Comparison of ENCODE assay signal across 15 mouse cellular contexts in the genomic region with DNA sequence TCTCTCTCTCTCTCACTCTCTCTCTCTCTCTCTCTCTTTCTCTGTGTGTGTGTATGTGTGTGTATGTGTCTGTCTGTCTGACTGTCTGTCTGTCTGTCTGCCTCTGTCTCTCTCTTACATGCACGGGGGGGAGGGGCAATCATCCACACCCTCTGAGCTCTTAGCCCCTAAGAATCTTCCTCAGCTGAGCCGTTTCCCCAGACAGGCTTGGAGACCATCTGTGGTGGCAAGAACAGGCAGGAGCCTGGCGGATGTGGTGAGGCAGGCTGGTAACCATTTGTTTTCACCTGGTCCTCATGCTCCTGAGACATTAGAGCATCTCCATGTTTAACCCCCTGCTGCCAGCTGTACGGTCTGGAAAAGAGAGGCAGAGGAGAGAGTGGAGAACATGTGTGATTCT. TPM values are rescaled to one million over a fixed set of nuclear protein-coding genes. Genes with fewer than 3 reads are reported as not detected.
"Had no signal": no experiment of that assay in that cellular context is flagged by ENCODE, and none has a peak within 500 bp of the region (broad histone marks: within the 10 kb centered on the region; RNA-seq: fewer than 3 reads in every experiment).

No protein-coding gene starts in this region.

- H3K27me3 ChIP-seq: stomach, embryonic 15.5 days had no signal

- ATAC-seq: intestine, embryonic 16.5 days; lung, postnatal 0 days; midbrain, embryonic 13.5 days had no signal

- DNase-seq: kidney, adult 8-10 months; kidney, postnatal 25 days; layer of hippocampus, adult 9-11 months; lung, adult 2 months; lung, postnatal 36 days; right cerebral cortex, adult 18-20 months; right cerebral cortex, postnatal 25 days had no signal

- H3K9ac ChIP-seq: limb, embryonic 12.5 days; liver, embryonic 14.5 days; midbrain, embryonic 13.5 days; neural tube, embryonic 15.5 days; stomach, embryonic 15.5 days had no signal

- H3K9me3 ChIP-seq: limb, embryonic 12.5 days; midbrain, embryonic 13.5 days; neural tube, embryonic 15.5 days; stomach, embryonic 15.5 days had no signal

- H3K4me1 ChIP-seq: limb, embryonic 12.5 days; midbrain, embryonic 13.5 days; neural tube, embryonic 15.5 days; stomach, embryonic 15.5 days had no signal

- H3K36me3 ChIP-seq: limb, embryonic 12.5 days; midbrain, embryonic 13.5 days; neural tube, embryonic 15.5 days; stomach, embryonic 15.5 days had no signal

- H3K27ac ChIP-seq: limb, embryonic 12.5 days; liver, embryonic 14.5 days; midbrain, embryonic 13.5 days; neural tube, embryonic 15.5 days; stomach, embryonic 15.5 days had no signal

- H3K4me3 ChIP-seq: limb, embryonic 12.5 days; midbrain, embryonic 13.5 days; neural tube, embryonic 15.5 days; stomach, embryonic 15.5 days had no signal

- H3K4me2 ChIP-seq: limb, embryonic 12.5 days; midbrain, embryonic 13.5 days; neural tube, embryonic 15.5 days; stomach, embryonic 15.5 days had no signal

RNA-seq across cellular contexts. Expression of a gene that starts 18.2 kb away (rescaled TPM):
- polyA plus RNA-seq: lung, adult 2 months; lung, postnatal 0 days; urinary bladder, adult 2 months had no signal
